Mouse (Mus musculus) heart, postnatal 0 days (tissue): ENCODE data around the gene Zdhhc12.

ENCODE experiments used
- CTCF ChIP-seq: IDR thresholded peaks from 2 replicates; pipeline ENCODE4 v1.5.1; 2016; ENCODE audit warnings: antibody characterized with exemption, control low read depth, low read depth
- EP300 ChIP-seq: IDR thresholded peaks from 2 replicates; pipeline ENCODE4 v1.6.1; 2016; ENCODE audit warnings: antibody characterized with exemption, low read depth

- TF ChIP-seq CTCF (no peak), EP300 (no peak)
Measured at GRCm38 (mm10) chr2:30064298-30064697, 29.1 kb downstream of the Zdhhc12 start.
